Mouse (Mus musculus): Measurements from ENCODE around the gene Yif1b.
"Not testable (repeated sequence)": the region's sequence is repeated elsewhere in the genome, so short reads cannot be mapped to it uniquely, and the experiment has no call there.

Yif1b gene

DNA sequence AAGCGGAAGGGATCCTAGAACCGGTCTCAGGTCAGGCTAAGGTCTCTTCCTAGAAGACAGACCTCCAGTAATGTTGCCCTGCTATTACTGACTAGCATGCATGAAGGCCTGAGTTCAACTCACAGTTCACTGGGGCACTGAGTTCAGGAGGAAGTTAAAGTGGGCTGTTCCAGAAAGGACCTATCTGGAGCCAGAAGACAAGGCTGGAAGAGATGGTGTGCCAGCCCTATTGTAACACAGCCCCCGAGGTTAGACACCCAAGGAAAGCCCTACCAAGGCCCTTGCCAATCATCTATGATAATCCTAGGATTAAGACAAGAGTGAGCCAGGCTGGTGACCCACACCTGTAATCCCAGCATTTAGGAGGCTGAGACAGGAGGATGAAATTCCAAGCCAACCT lies 6.6 kb upstream of the Yif1b start:
- no peak for DNase-seq (ENCODE audit: low read depth, low spot score)
- H3K27me3 ChIP-seq (ENCODE audit: control insufficient read depth, insufficient read depth, low read length, poor library complexity, severe bottlenecking), result no peaks in the 10 kb centered on the region; the same call in 1 of the 2 replicates
- H3K36me3 ChIP-seq (ENCODE audit: control insufficient read depth, insufficient read depth, low read length, poor library complexity, severe bottlenecking), result no peaks in the 10 kb centered on the region

- Histone ChIP-seq H3K27me3 (ENCODE audit: control insufficient read depth, insufficient read depth, low read length, poor library complexity, severe bottlenecking) (no peaks in the 10 kb centered on the region; the same call in 1 of the 2 replicates), H3K36me3 (ENCODE audit: control insufficient read depth, insufficient read depth, low read length, poor library complexity, severe bottlenecking) (no peaks in the 10 kb centered on the region)
- peak; percentile 42 for DNase-seq (ENCODE audit: low read depth, low spot score)
These were observed 5.7 kb upstream of the Yif1b start, which contains the start of gene Kcnk6 for GRCm38 (mm10) chr7:29232247-29233013. Kcnk6 (minus strand) TSS chr7:29232515.

- H3K27me3 ChIP-seq (ENCODE audit: control insufficient read depth, insufficient read depth, low read length, poor library complexity, severe bottlenecking), result no peaks in the 10 kb centered on the region; the same call in 1 of the 2 replicates
- no peak for DNase-seq (ENCODE audit: low read depth, low spot score)
- H3K36me3 ChIP-seq (ENCODE audit: control insufficient read depth, insufficient read depth, low read length, poor library complexity, severe bottlenecking), result no peaks in the 10 kb centered on the region
These were observed 4.4 kb upstream of the Yif1b start for GRCm38 (mm10) chr7:29233745-29234144.

- H3K27me3 ChIP-seq (ENCODE audit: control insufficient read depth, insufficient read depth, low read length, poor library complexity, severe bottlenecking), result no peaks in the 10 kb centered on the region; the same call in 1 of the 2 replicates
- peak; percentile 43 for DNase-seq (ENCODE audit: low read depth, low spot score)
- no peaks in the 10 kb centered on the region for H3K36me3 ChIP-seq (ENCODE audit: control insufficient read depth, insufficient read depth, low read length, poor library complexity, severe bottlenecking)
These were observed 3.5 kb upstream of the Yif1b start for GRCm38 (mm10) chr7:29234661-29235060.

GRCm38 (mm10) chr7:29236593-29236992 lies 1.5 kb upstream of the Yif1b start:
- DNase-seq (ENCODE audit: low read depth, low spot score), result no peak
- Histone ChIP-seq H3K36me3 (ENCODE audit: control insufficient read depth, insufficient read depth, low read length, poor library complexity, severe bottlenecking) (no peaks in the 10 kb centered on the region), H3K27me3 (ENCODE audit: control insufficient read depth, insufficient read depth, low read length, poor library complexity, severe bottlenecking) (no peaks in the 10 kb centered on the region; the same call in 1 of the 2 replicates)

GRCm38 (mm10) chr7:29237596-29237995 lies 533 bp upstream of the Yif1b start:
- not testable (repeated sequence) for H3K36me3 ChIP-seq (ENCODE audit: control insufficient read depth, insufficient read depth, low read length, poor library complexity, severe bottlenecking); H3K27me3 ChIP-seq (ENCODE audit: control insufficient read depth, insufficient read depth, low read length, poor library complexity, severe bottlenecking); DNase-seq (ENCODE audit: low read depth, low spot score)

DNA sequence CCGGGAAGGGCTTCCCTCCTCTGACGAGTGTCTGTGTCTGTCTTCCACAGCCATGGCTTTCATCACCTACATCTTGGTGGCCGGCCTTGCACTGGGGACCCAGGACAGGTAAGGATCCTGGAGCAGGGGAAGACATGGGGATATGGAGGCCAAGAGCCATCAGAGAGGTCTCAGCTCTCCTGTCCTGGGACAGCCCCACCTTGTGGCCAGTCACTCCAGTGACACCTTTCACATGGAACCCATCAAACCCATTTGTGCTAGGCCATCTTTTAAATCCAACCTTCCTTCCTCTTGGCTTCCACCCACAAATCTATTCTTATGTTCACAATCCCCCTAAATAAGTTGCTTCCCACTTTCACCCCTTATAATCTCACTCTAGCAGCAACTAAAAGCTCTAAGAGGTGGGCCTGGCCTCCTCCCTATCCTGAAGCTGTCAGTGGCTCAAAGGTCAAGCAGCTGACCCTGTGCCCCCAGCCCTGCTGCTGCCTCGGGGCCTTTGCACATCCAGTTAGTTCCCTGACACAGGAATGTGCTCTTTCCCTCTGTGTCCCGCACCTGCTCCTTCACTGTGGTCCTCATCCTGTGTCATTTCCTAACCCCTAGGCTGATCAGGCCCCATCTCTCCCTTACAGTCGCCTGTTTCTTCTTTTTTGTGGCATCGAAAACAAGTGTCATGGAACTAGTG lies 6.7 kb downstream of the Yif1b start:
- DNase-seq (ENCODE audit: low read depth, low spot score), result peak; percentile 60
- Histone ChIP-seq H3K36me3 (ENCODE audit: control insufficient read depth, insufficient read depth, low read length, poor library complexity, severe bottlenecking) (no peaks in the 10 kb centered on the region), H3K27me3 (ENCODE audit: control insufficient read depth, insufficient read depth, low read length, poor library complexity, severe bottlenecking) (no peaks in the 10 kb centered on the region)

DNA sequence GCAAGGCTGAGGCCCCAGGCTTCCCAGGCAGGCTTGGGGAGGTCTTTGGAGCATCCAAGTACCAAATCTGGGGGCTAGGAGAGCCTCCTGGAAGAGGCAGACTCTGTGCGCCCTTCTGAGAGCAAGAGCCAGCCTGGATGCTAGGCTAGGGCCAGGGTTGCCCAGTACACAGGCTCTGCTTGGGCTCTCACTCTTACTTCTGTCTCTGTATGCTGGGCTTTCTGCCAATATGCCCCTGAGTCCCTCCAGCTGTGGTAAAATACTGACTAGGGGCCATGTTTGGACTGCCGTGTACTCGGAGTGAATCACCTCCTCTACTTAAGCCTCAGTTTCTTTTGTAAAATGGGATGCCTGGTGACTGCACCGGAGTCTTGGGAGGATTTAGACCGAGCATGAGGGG lies 7.9 kb downstream of the Yif1b start:
- DNase-seq (ENCODE audit: low read depth, low spot score), result no peak
- H3K27me3 ChIP-seq (ENCODE audit: control insufficient read depth, insufficient read depth, low read length, poor library complexity, severe bottlenecking), result no peaks in the 10 kb centered on the region
- H3K36me3 ChIP-seq (ENCODE audit: control insufficient read depth, insufficient read depth, low read length, poor library complexity, severe bottlenecking), result no peaks in the 10 kb centered on the region

- Histone ChIP-seq H3K36me3 (ENCODE audit: control insufficient read depth, insufficient read depth, low read length, poor library complexity, severe bottlenecking) (no peaks in the 10 kb centered on the region), H3K27me3 (ENCODE audit: control insufficient read depth, insufficient read depth, low read length, poor library complexity, severe bottlenecking) (no peaks in the 10 kb centered on the region)
- no peak for DNase-seq (ENCODE audit: low read depth, low spot score)
These were observed 8.6 kb downstream of the Yif1b start for GRCm38 (mm10) chr7:29246619-29247313.

DNA sequence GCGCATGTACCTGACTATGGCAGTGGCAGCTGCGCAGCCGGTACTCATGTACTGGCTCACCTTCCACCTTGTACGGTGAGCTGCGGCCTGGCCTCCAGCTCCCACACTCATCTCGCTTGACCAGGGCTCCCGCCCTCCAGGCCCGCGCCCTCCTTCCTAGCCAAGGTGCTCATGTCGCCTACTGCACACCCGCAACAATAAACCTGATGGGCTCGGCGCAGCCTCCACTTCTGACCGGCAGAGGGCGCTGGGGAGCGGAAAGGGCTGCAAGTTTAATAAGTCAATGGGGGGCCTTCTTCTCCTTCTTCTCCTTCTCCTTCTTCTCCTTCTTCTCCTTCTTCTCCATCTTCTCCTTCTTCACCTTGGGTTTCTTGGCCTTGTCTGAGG lies 9.2 kb downstream of the Yif1b start:
- no peaks in the 10 kb centered on the region for H3K27me3 ChIP-seq (ENCODE audit: control insufficient read depth, insufficient read depth, low read length, poor library complexity, severe bottlenecking)
- DNase-seq (ENCODE audit: low read depth, low spot score), result peak; percentile 82
- H3K36me3 ChIP-seq (ENCODE audit: control insufficient read depth, insufficient read depth, low read length, poor library complexity, severe bottlenecking), result no peaks in the 10 kb centered on the region

GRCm38 (mm10) chr7:29247706-29248105 lies 9.6 kb downstream of the Yif1b start:
- no peak for DNase-seq (ENCODE audit: low read depth, low spot score)
- Histone ChIP-seq H3K27me3 (ENCODE audit: control insufficient read depth, insufficient read depth, low read length, poor library complexity, severe bottlenecking) (no peaks in the 10 kb centered on the region), H3K36me3 (ENCODE audit: control insufficient read depth, insufficient read depth, low read length, poor library complexity, severe bottlenecking) (no peaks in the 10 kb centered on the region)

- peak; percentile 37 for DNase-seq (ENCODE audit: low read depth, low spot score)
- Histone ChIP-seq H3K27me3 (ENCODE audit: control insufficient read depth, insufficient read depth, low read length, poor library complexity, severe bottlenecking) (no peaks in the 10 kb centered on the region), H3K36me3 (ENCODE audit: control insufficient read depth, insufficient read depth, low read length, poor library complexity, severe bottlenecking) (no peaks in the 10 kb centered on the region)
These were observed 10.2 kb downstream of the Yif1b start, which contains the start of gene 2200002D01Rik for GRCm38 (mm10) chr7:29248261-29248841. 2200002D01Rik (minus strand) TSS chr7:29248466.

DNA sequence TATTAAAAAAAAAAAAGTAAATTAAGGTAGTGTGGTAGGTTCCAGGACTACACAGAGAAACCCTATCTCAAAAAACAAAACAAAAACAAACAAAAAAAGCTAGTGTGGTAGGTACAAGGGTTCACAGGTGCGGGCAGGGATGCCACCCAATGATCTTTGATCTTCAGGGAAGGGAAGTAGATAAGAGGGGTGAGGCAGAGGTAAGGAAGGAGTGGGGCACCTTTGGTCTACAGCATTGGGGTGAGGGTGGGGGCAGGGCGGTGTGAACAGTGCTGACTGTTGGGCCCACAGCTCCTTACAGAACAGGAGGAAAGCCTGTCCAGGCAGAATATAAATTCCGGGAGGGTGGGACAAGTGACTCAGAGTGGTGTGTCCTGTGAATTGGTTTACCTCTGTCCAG lies 13.0 kb downstream of the Yif1b start:
- Histone ChIP-seq H3K27me3 (ENCODE audit: control insufficient read depth, insufficient read depth, low read length, poor library complexity, severe bottlenecking) (no peaks in the 10 kb centered on the region), H3K36me3 (ENCODE audit: control insufficient read depth, insufficient read depth, low read length, poor library complexity, severe bottlenecking) (no peaks in the 10 kb centered on the region)
- no peak for DNase-seq (ENCODE audit: low read depth, low spot score)

DNA sequence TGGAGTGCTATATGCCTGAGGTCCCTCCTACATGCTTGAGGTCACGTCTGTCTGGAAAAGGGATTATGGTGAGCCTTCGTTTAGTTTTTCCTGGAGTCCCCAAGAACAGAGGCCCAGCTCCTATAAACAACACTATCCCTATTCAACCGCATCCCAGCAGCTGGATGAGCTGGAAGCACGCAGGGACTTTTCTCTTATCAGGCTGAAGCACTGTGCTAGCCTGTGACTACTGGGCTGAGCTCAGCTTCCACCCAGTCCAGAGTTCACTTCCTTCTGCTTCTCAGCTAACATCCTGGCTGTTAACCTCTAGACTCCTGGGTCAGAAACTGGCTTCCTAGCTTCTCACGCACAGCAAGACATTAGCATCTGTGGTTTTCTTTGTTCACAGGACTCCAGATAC lies 15.7 kb downstream of the Yif1b start:
- H3K36me3 ChIP-seq (ENCODE audit: control insufficient read depth, insufficient read depth, low read length, poor library complexity, severe bottlenecking), result no peaks in the 10 kb centered on the region; the same call in 1 of the 2 replicates
- no peak for DNase-seq (ENCODE audit: low read depth, low spot score)
- no peaks in the 10 kb centered on the region for H3K27me3 ChIP-seq (ENCODE audit: control insufficient read depth, insufficient read depth, low read length, poor library complexity, severe bottlenecking)
